Mouse (Mus musculus): Measurements from ENCODE around the gene Lrrc57. TPM values are rescaled to one million over a fixed set of nuclear protein-coding genes. Genes with fewer than 3 reads are reported as not detected.

Lrrc57 gene
- polyA plus RNA-seq, 2 experiments: 7.5 to 8.6 TPM

GRCm38 (mm10) chr2:120571081-120571480 lies 38.2 kb downstream of the Lrrc57 start:
- no peak for DNase-seq (ENCODE audit: low read depth in 3 of 3, low spot score in 3 of 3)
- no peak overlapping the region for H3K27ac ChIP-seq
- H3K4me3 ChIP-seq (ENCODE audit: insufficient read depth in 1 of 2, low read depth in 2 of 2, low read length in 2 of 2): no peak overlapping the region
- H3K9ac ChIP-seq (replicated peaks): no peak overlapping the region
- no peaks in the 10 kb centered on the region for H3K27me3 ChIP-seq (ENCODE audit: control insufficient read depth, insufficient read depth, low read length)
- H3K4me2 ChIP-seq (ENCODE audit: low read depth): no peak overlapping the region
- 89% methylated on average over 3 of the region's 3 CpGs for whole genome bisulfite sequencing (ENCODE audit: insufficient replicate concordance)
- ATAC-seq (ENCODE audit: insufficient read depth): no peak
- peaks cover 13 to 27% of the 10 kb centered on the region in 2 experiments for H3K4me1 ChIP-seq (replicated peaks; ENCODE audit: control insufficient read depth in 2 of 2, insufficient read depth in 2 of 2, low read length in 1 of 2)
- peaks cover 6% of the 10 kb centered on the region; the same call in 1 of the 2 replicates for H3K36me3 ChIP-seq (replicated peaks; ENCODE audit: control insufficient read depth, insufficient read depth, low read depth)
- no peak for TF ChIP-seq CTCF (IDR thresholded peaks at IDR 0.05; ENCODE audit: low read depth)
- TF ChIP-seq EP300 (IDR thresholded peaks at IDR 0.05; ENCODE audit: low read depth): no peak
- no peaks in the 10 kb centered on the region for H3K9me3 ChIP-seq (ENCODE audit: control insufficient read depth, low read length)

GRCm38 (mm10) chr2:120567798-120568320 lies 41.5 kb downstream of the Lrrc57 start:
- Histone ChIP-seq H3K9ac (replicated peaks) (peak overlapping the region; percentile 79), H3K4me2 (ENCODE audit: low read depth) (peak overlapping the region; percentile 78), H3K36me3 (replicated peaks; ENCODE audit: control insufficient read depth, insufficient read depth, low read depth) (peaks cover 6% of the 10 kb centered on the region; the same call in 1 of the 2 replicates), H3K27me3 (ENCODE audit: control insufficient read depth, insufficient read depth, low read length) (no peaks in the 10 kb centered on the region), H3K4me3 (ENCODE audit: insufficient read depth in 1 of 2, low read depth in 2 of 2, low read length in 2 of 2) (peak overlapping the region; percentile 74 to 97), H3K9me3 (ENCODE audit: control insufficient read depth, low read length) (no peaks in the 10 kb centered on the region), H3K4me1 (replicated peaks; ENCODE audit: control insufficient read depth in 2 of 2, insufficient read depth in 2 of 2, low read length in 1 of 2) (peaks cover 16 to 24% of the 10 kb centered on the region in 2 experiments), H3K27ac (peak overlapping the region; percentile 56)
- TF ChIP-seq CTCF (IDR thresholded peaks at IDR 0.05; ENCODE audit: low read depth) (no peak), EP300 (IDR thresholded peaks at IDR 0.05; ENCODE audit: low read depth) (no peak)
- WGBS (ENCODE audit: insufficient replicate concordance): 0% methylated on average over 22 of the region's 22 CpGs
- DNase-seq (ENCODE audit: low read depth in 3 of 3, low spot score in 3 of 3) (no peak), ATAC-seq (ENCODE audit: insufficient read depth) (peak; percentile 69)

- H3K27ac ChIP-seq: peak within 1 kb of the TSS; percentile 56
- H3K36me3 ChIP-seq (replicated peaks; ENCODE audit: control insufficient read depth, insufficient read depth, low read depth): peaks cover 6% of the 10 kb centered on the region; the same call in 1 of the 2 replicates
- no peaks in the 10 kb centered on the region for H3K9me3 ChIP-seq (ENCODE audit: control insufficient read depth, low read length)
- peak within 1 kb of the TSS; percentile 79 for H3K9ac ChIP-seq (replicated peaks)
- no peaks in the 10 kb centered on the region for H3K27me3 ChIP-seq (ENCODE audit: control insufficient read depth, insufficient read depth, low read length)
- TF ChIP-seq CTCF (IDR thresholded peaks at IDR 0.05; ENCODE audit: low read depth): no peak
- TF ChIP-seq EP300 (IDR thresholded peaks at IDR 0.05; ENCODE audit: low read depth): no peak
- H3K4me3 ChIP-seq (ENCODE audit: insufficient read depth in 1 of 2, low read depth in 2 of 2, low read length in 2 of 2): peak within 1 kb of the TSS; percentile 74 to 97
- peak within 1 kb of the TSS; percentile 78 for H3K4me2 ChIP-seq (ENCODE audit: low read depth)
- WGBS (ENCODE audit: insufficient replicate concordance): under 1% methylated on average over 42 of the region's 42 CpGs
- ATAC-seq (ENCODE audit: insufficient read depth): peak; percentile 93
- DNase-seq (ENCODE audit: low read depth in 3 of 3, low spot score in 3 of 3): peak; percentile 88 to 90 (median 88)
- H3K4me1 ChIP-seq (replicated peaks; ENCODE audit: control insufficient read depth in 2 of 2, insufficient read depth in 2 of 2, low read length in 1 of 2): peaks cover 16 to 25% of the 10 kb centered on the region in 2 experiments
These were observed 42.2 kb downstream of the Lrrc57 start, which contains the start of gene Snap23 for GRCm38 (mm10) chr2:120566886-120567797. Gene Snap23 (plus strand): TSS chr2:120567671.

GRCm38 (mm10) chr2:120565363-120565762 lies 44.0 kb downstream of the Lrrc57 start:
- peak overlapping the region; percentile 55 for H3K27ac ChIP-seq
- WGBS (ENCODE audit: insufficient replicate concordance): 12% methylated on average over 2 of the region's 2 CpGs

More at GRCm38 (mm10) chr2:120565363-120565762, 44.0 kb downstream of the Lrrc57 start:
- Histone ChIP-seq H3K9ac (replicated peaks) (no peak overlapping the region), H3K4me3 (ENCODE audit: insufficient read depth in 1 of 2, low read depth in 2 of 2, low read length in 2 of 2) (no peak overlapping the region), H3K27me3 (ENCODE audit: control insufficient read depth, insufficient read depth, low read length) (no peaks in the 10 kb centered on the region), H3K4me1 (replicated peaks; ENCODE audit: control insufficient read depth in 2 of 2, insufficient read depth in 2 of 2, low read length in 1 of 2) (peaks cover 12 to 24% of the 10 kb centered on the region in 2 experiments), H3K9me3 (ENCODE audit: control insufficient read depth, low read length) (no peaks in the 10 kb centered on the region), H3K4me2 (ENCODE audit: low read depth) (no peak overlapping the region; the same call in 1 of the 2 replicates), H3K36me3 (replicated peaks; ENCODE audit: control insufficient read depth, insufficient read depth, low read depth) (no peaks in the 10 kb centered on the region)
- TF ChIP-seq EP300 (IDR thresholded peaks at IDR 0.05; ENCODE audit: low read depth): peak; percentile 45
- TF ChIP-seq CTCF (IDR thresholded peaks at IDR 0.05; ENCODE audit: low read depth): no peak
- DNase-seq (ENCODE audit: low read depth in 3 of 3, low spot score in 3 of 3): peak in 1 of 3 experiments; percentile 50
- no peak for ATAC-seq (ENCODE audit: insufficient read depth)

All from liver, embryonic 14.5 days (tissue).